Mouse (Mus musculus): ENCODE measurements around the gene Hoxa2.

The Hoxa2 gene

DNA sequence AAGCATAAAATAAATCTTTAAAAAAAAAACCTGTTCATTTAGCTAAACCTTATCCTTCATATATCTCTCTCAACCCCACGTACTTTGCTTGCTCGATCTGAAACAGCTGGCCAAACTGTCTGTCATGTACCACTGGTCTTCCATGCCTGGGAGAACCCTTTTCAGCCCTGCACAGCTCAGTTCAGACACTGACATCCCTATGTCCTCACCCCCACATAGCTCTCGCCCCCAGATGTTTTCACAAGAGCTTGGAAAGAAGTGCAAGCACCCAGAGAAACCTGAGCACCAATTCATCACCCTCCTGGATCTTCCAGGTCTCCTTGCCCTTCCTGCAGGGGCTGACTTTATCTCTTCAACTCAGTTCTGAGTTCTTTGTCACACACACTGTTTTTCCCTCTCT, 43.5 kb downstream of the Hoxa2 start:
- DNase-seq = no peak

DNA sequence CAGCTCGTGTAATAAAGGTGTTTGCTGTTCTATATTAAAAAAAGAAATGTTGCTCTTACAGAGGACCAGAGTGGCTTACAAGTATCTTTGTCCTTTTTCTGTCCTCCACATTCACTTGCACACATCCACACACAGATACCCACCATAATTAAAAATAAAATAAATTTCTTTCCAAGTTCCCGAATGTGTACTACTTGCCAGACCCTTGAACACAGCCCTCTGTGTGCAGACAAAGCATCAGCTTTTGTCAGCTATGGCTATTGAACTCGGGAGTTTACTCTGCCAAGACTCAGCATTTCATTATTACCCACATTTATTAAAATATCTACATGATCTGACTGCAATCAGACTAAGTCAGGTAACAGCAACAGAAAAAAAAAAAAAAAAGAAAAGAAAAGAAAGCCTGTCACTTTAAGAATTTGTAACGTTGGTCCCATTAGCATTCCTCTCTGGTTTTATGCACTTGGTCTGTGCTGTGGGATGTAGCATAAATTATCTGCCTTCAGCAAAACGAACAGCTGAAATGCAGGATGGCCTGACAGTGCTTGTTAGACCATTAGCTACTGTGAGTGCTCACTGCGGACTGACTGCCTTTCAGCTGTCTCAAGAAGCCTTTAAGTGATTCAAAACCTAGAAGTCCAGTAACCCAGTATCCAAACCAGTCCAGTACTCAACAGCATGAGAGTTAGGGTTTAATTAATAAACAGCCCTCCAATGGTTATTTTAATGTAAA, 45.6 kb downstream of the Hoxa2 start:
- DNase-seq = no peak

DNA sequence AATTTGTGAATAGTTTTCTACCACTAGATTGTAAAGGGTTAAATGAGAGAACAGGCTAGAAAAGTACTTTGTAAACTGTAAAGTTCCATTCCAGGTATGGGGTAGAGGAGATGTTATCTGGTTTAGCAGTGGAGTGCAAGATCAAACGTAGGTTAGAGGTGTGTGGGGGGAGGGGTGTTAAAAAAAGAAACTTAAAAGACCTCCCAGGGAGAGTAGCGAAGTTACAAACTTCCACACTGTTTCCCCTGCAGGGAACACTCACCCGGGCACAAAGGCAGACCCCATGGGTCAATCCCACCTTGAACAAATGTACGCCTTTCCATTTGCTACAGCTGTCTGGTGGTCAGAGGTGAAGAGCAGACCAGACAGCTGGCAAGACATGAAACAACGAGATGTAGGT, 48.7 kb downstream of the Hoxa2 start:
- no peak for DNase-seq

Measured in right cerebral cortex, adult 18-20 months (tissue).